In the genomic region with DNA sequence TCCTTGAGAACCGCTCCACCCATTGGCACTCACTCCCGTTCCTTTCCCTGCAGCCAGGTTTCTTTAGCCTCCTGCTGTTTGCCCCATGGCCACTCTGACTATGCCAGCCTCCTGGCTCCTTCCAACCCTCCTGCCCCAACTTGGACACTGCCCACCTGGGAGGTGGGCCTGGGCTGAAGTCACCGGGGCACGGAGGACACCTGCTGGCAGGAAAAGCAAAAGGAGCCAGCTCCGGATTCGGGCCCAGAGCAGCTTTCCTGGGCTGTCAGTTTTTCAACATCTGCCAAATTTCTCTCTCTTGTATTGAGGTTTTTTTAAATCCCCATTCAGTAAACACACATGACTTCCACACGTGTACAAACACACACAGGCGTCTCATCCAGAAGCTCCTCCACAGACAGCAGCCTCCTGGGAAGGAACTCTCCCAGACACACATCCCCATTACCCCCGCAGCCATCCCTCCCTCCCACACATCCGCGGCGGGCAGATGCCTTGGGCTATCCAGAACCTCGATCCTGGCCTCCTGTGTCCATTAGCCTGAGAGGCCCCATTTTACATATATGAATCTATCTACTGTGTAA, we compare ENCODE assay signal across 8 mouse cellular contexts. TPM values are rescaled to one million over a fixed set of nuclear protein-coding genes. Genes with fewer than 3 reads are reported as not detected.
A peak's percentile ranks its signal among the peaks of the same experiment; 100 is the strongest.
DNase-seq lines count a peak whose midpoint lies in the region; ATAC-seq and TF ChIP-seq lines count a peak whose summit lies in the region.

No protein-coding gene starts in this region.

- no peaks in the 10 kb centered on the region for H3K9me3 ChIP-seq in embryonic facial prominence, embryonic 13.5 days
- no peaks in the 10 kb centered on the region for H3K9me3 ChIP-seq in stomach, embryonic 15.5 days

- ATAC-seq in embryonic facial prominence, embryonic 13.5 days (ENCODE audit: insufficient number of reproducible peaks, insufficient read depth, low FRiP score, low TSS enrichment, low read depth), result no peak
- no peak for ATAC-seq in stomach, embryonic 15.5 days (ENCODE audit: insufficient read depth, low FRiP score, low read depth)

- peak overlapping the region; percentile 58 for H3K4me3 ChIP-seq in embryonic facial prominence, embryonic 13.5 days
- peak overlapping the region; percentile 44 for H3K4me3 ChIP-seq in left cerebral cortex, adult 2 months
- peak overlapping the region; percentile 59 for H3K4me3 ChIP-seq in stomach, embryonic 15.5 days (replicated peaks)

- peaks cover 34% of the 10 kb centered on the region for H3K4me1 ChIP-seq in embryonic facial prominence, embryonic 13.5 days
- peaks cover 13% of the 10 kb centered on the region; the same call in 1 of the 2 replicates for H3K4me1 ChIP-seq in stomach, embryonic 15.5 days

- TF ChIP-seq CTCF in left cerebral cortex, adult 2 months (IDR thresholded peaks at IDR 0.05), result peak; percentile 51

- WGBS in embryonic facial prominence, embryonic 13.5 days, result 6% methylated on average over 13 of the region's 13 CpGs
- WGBS in stomach, embryonic 15.5 days, result 11% methylated on average over 13 of the region's 13 CpGs

- intact Hi-C loops in heart, postnatal 14 days (cut with DNase I), result loop anchor here (5.0 kb wide), 2 partner anchors 124 to 149 kb away; no protein-coding TSS in a partner anchor
- intact Hi-C loops in left cerebral cortex, adult 2 months (cut with DNase I), result loop anchor here (5.0 kb wide), 2 partner anchors 74 to 144 kb away; no protein-coding TSS in a partner anchor

- peak overlapping the region; percentile 82 for H3K9ac ChIP-seq in embryonic facial prominence, embryonic 13.5 days
- no peak overlapping the region for H3K9ac ChIP-seq in stomach, embryonic 15.5 days

- DNase-seq in right cerebral cortex, adult 18-20 months, result peak; percentile 60
- no peak for DNase-seq in right cerebral cortex, postnatal 4 days
- peak; percentile 38 to 48 for DNase-seq in heart, postnatal 14 days
- peak in 1 of 2 experiments; percentile 62 for DNase-seq in left cerebral cortex, adult 2 months (ENCODE audit: extremely low spot score in 1 of 2, low spot score in 2 of 2)
- peak; percentile 12 for DNase-seq in mesoderm, embryonic 11.5 days (ENCODE audit: low read depth, low spot score)
- no peak for DNase-seq in urinary bladder, postnatal 10 days (ENCODE audit: low spot score)

- H3K27me3 ChIP-seq in embryonic facial prominence, embryonic 13.5 days, result no peaks in the 10 kb centered on the region
- H3K27me3 ChIP-seq in stomach, embryonic 15.5 days (replicated peaks), result peaks cover 5% of the 10 kb centered on the region; the same call in 1 of the 2 replicates

- peaks cover 10% of the 10 kb centered on the region for H3K36me3 ChIP-seq in embryonic facial prominence, embryonic 13.5 days
- H3K36me3 ChIP-seq in stomach, embryonic 15.5 days, result no peaks in the 10 kb centered on the region

- H3K4me2 ChIP-seq in embryonic facial prominence, embryonic 13.5 days, result peak overlapping the region; percentile 91
- H3K4me2 ChIP-seq in stomach, embryonic 15.5 days, result peak overlapping the region; percentile 95

- no peak overlapping the region for H3K27ac ChIP-seq in embryonic facial prominence, embryonic 13.5 days
- H3K27ac ChIP-seq in left cerebral cortex, adult 2 months, result peak overlapping the region; percentile 75
- no peak overlapping the region for H3K27ac ChIP-seq in stomach, embryonic 15.5 days

RNA-seq across cellular contexts. Expression of gene Tgfb3, which starts 2.4 kb away (rescaled TPM):
- polyA plus RNA-seq in embryonic facial prominence, embryonic 13.5 days (2015; fragmentation: Nextera tagmentation; extraction: Ambion mirVana), result 43.1 and 48.0 TPM in 2 replicates
- 10 to 100 TPM; 15.0 to 16.2 TPM for total RNA-seq in heart, postnatal 14 days (2021)
- 10 to 100 TPM; 15.4 to 16.0 TPM for total RNA-seq in left cerebral cortex, adult 2 months (2021)
- 25.8 and 30.5 TPM in 2 replicates for polyA plus RNA-seq in stomach, embryonic 15.5 days (2015; fragmentation: Nextera tagmentation; extraction: Ambion mirVana)

RNA-seq across cellular contexts. Expression of gene Ift43, which starts 5.9 kb away (rescaled TPM):
- 80.3 and 90.9 TPM in 2 replicates for polyA plus RNA-seq in embryonic facial prominence, embryonic 13.5 days (2015; fragmentation: Nextera tagmentation; extraction: Ambion mirVana)
- 10 to 100 TPM; 24.4 to 26.6 TPM for total RNA-seq in heart, postnatal 14 days (2021)
- total RNA-seq in left cerebral cortex, adult 2 months (2021), result 10 to 100 TPM; 15.3 to 16.9 TPM
- 57.7 and 62.5 TPM in 2 replicates for polyA plus RNA-seq in stomach, embryonic 15.5 days (2015; fragmentation: Nextera tagmentation; extraction: Ambion mirVana)

Comparison
In these comparisons a context has a peak if more than half of its experiments do, and no peak if none do; other contexts are left out.
1. DNase-seq: peak in right cerebral cortex, adult 18-20 months (single experiment), heart, postnatal 14 days (2 of 2) and mesoderm, embryonic 11.5 days (single experiment); none in right cerebral cortex, postnatal 4 days (single experiment) and urinary bladder, postnatal 10 days (single experiment).
2. Peak in every context shown above with its lines, with median percentiles within 50 percentile points of each other: H3K4me3 ChIP-seq.